Mouse (Mus musculus) heart, embryonic 16.5 days (tissue): ENCODE data around the gene Rab35. TPM values are rescaled to one million over a fixed set of nuclear protein-coding genes. Genes with fewer than 3 reads are reported as not detected.

Source experiments
- ATAC-seq: fragments of 200-750 bp; cut with Nextera tagmentation; replicated peaks from 2 replicates; pipeline ENCODE4 v1.8.0; 2017; ENCODE audit warnings: moderate number of reproducible peaks; ENCODE audit not compliant: insufficient read depth, low FRiP score; ENCODE audit errors: extremely low read depth
- H3K27ac ChIP-seq: fragments of 300-500 bp; sonication (generic); 2 replicates; pipeline ENCODE4 v1.5.1; 2014; ENCODE audit warnings: mild to moderate bottlenecking, low read length, control low read depth, moderate library complexity
- H3K27me3 ChIP-seq: fragments of 300-500 bp; sonication (generic); 2 replicates; pipeline ENCODE4 v1.6.1; 2014; ENCODE audit warnings: low read length, mixed read lengths; ENCODE audit not compliant: control insufficient read depth, insufficient read depth
- H3K36me3 ChIP-seq: fragments of 300-500 bp; sonication (generic); 2 replicates; pipeline ENCODE4 v1.6.1; 2014; ENCODE audit not compliant: control insufficient read depth, insufficient read depth
- H3K4me1 ChIP-seq: fragments of 300-500 bp; sonication (generic); 2 replicates; pipeline ENCODE4 v1.6.1; 2014; ENCODE audit warnings: low read length, mixed read lengths; ENCODE audit not compliant: control insufficient read depth, insufficient read depth
- H3K4me2 ChIP-seq: fragments of 300-500 bp; sonication (generic); 2 replicates; pipeline ENCODE4 v1.6.1; 2014; ENCODE audit warnings: low read depth, mild to moderate bottlenecking, control low read depth, low read length
- H3K4me3 ChIP-seq: fragments of 300-500 bp; sonication (generic); 2 replicates; pipeline ENCODE4 v1.5.1; 2014; ENCODE audit warnings: mild to moderate bottlenecking, control low read depth, low read length
- H3K9ac ChIP-seq: fragments of 300-500 bp; sonication (generic); 2 replicates; pipeline ENCODE4 v1.6.1; 2014; ENCODE audit warnings: low read length, control low read depth
- H3K9me3 ChIP-seq: fragments of 300-500 bp; sonication (generic); replicated peaks from 2 replicates; pipeline ENCODE4 v1.6.1; 2016; ENCODE audit warnings: low read length; ENCODE audit not compliant: control insufficient read depth
- WGBS: fragments of 180-500 bp; shearing (Covaris S2); extraction: QIAGEN DNeasy Blood & Tissue Kit; methylation state at CpG from one replicate; pipeline ENCODE4 v1.1.7; 2014; 5-methylcytosine and 5-hydroxymethylcytosine counted together
- polyA plus RNA-seq: library from polyadenylated mRNA; unstranded; fragments of >200 nt; fragmentation: Nextera tagmentation; extraction: Ambion mirVana; gene quantifications from 2 replicates; pipeline ENCODE4 v1.2.1, GENCODE M21; 2015

Rab35 gene
- 11.0 and 17.5 TPM in 2 replicates for polyA plus RNA-seq

DNA sequence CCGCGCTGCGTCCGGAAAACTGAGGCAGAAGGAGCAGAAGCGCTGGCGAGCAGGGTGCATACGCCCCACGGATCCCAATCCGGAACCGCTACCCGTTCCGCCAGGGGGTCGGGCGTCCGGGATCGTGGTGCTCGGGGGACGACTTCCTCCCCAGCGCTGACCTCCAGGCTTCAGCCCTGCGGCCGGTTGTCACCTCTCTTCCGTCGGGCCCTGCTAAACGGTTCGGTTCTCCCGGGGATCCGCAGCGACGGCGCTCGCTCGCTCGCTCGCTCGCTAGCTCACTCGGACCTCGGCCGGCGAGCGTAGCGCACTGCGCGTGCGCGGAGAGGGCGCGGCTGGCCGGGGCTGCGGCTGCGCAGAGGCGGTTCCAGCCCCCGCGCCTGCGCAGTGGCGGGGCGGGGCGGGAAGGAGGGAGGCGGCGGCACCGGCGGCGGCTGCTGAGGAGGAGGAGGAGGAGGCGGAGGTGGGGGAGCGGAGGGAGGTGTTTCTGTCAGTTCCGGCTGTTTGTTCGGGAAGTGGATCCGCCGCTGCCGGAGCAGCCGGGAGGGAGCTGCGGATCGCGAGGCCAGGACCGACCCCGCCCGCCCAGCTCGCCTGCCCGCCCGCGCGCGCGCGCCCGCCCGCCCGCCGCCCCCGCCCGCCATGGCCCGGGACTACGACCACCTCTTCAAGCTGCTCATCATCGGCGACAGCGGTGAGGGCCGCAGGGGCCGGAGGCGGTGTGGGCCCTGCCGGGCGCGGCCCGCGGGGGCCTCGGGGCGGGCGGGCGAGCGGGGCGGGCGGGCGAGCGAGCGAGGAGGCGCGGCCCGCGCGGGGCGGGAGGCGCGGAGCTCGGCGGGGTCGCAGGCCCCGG is at the start of gene Rab35:
Gene Rab35, plus strand, starts transcription at position 404 of the 853 bp plus-strand sequence.
- peak within 1 kb of the TSS; percentile 88 for H3K27ac ChIP-seq
- no peaks in the 10 kb centered on the region for H3K9me3 ChIP-seq
- peak within 1 kb of the TSS; percentile 94 for H3K4me3 ChIP-seq
- peak within 1 kb of the TSS; percentile 86 for H3K4me2 ChIP-seq
- H3K36me3 ChIP-seq, result no peaks in the 10 kb centered on the region
- no peaks in the 10 kb centered on the region for H3K27me3 ChIP-seq
- peaks cover 26% of the 10 kb centered on the region for H3K4me1 ChIP-seq
- peak within 1 kb of the TSS; percentile 94 for H3K9ac ChIP-seq
- ATAC-seq, result peak; percentile 94
- under 1% methylated on average over 61 of the region's 125 CpGs for WGBS

DNA sequence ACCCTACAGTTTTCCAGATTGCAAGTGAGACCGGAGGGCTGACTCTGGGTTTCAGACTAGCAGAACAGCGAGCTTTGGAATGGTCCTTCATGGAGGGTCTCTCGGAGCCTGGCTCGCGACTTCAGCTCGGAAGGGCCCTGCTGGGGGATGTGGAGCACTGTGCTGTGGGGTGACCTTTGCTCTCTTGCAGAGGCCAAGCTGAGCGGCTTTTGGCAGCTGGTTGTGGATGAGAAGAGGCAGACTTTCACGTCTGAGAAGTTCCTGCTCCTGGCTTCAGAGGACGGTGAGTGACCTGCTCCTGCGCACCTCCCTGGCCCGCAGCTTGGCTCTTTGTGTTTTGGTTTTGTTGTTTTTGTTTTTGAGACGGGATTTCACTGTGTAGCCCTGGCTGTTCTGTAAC is 46.1 kb upstream of the Rab35 start:
- WGBS, result 89% methylated on average over 12 of the region's 12 CpGs
- ATAC-seq, result no peak
- H3K9me3 ChIP-seq, result peaks cover 6% of the 10 kb centered on the region
- H3K9ac ChIP-seq, result no peak overlapping the region
- no peak overlapping the region for H3K4me3 ChIP-seq
- no peaks in the 10 kb centered on the region for H3K4me1 ChIP-seq
- H3K27me3 ChIP-seq, result no peaks in the 10 kb centered on the region
- peaks cover 79% of the 10 kb centered on the region for H3K36me3 ChIP-seq
- no peak overlapping the region for H3K4me2 ChIP-seq
- no peak overlapping the region for H3K27ac ChIP-seq

DNA sequence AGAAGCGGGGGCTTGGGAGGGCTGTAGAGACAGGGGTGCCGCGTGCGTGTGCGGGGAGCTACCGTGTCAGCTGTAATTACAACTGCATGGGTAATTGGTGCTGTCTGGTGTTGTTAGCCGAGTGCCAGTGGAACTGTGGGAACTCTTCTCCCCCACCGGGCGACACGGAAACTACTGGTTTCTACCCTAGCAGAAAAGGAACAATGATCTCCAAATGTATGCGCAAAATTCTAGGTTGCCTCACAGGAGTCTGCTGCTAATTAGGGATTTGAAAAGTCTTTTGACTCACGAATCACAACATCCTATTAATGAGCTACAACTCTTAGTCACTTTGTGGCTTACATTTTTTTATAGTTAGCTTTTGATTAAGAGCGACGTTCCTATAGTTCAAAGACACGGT is 45.5 kb upstream of the Rab35 start:
- no peaks in the 10 kb centered on the region for H3K4me1 ChIP-seq
- H3K36me3 ChIP-seq, result peaks cover 79% of the 10 kb centered on the region
- no peak overlapping the region for H3K9ac ChIP-seq
- H3K9me3 ChIP-seq, result peaks cover 6% of the 10 kb centered on the region
- no peaks in the 10 kb centered on the region for H3K27me3 ChIP-seq
- 94% methylated on average over 15 of the region's 15 CpGs for WGBS
- ATAC-seq, result no peak
- H3K4me3 ChIP-seq, result no peak overlapping the region
- H3K27ac ChIP-seq, result no peak overlapping the region
- H3K4me2 ChIP-seq, result no peak overlapping the region

DNA sequence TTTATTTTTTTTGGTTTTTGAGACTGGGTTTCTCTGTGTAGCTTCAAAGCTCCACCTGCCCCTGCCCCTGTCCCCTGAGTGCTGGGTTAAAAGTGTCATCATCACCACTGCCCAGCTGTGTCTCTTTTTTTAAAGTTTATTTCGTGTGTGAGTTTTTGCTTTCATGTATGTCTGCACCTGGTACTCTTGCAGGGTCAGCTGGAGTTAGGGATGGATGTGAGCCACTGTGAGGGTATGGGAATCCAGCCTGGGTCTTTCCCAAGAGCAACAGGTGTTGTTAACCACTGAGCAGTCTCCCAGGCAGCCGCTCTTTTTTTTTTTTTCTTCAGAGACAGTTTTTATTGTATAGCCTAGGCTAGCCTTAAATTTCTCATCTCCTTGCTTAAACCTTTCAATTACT is 44.9 kb upstream of the Rab35 start:
- 85% methylated on average over 2 of the region's 2 CpGs for WGBS
- ATAC-seq, result no peak

DNA sequence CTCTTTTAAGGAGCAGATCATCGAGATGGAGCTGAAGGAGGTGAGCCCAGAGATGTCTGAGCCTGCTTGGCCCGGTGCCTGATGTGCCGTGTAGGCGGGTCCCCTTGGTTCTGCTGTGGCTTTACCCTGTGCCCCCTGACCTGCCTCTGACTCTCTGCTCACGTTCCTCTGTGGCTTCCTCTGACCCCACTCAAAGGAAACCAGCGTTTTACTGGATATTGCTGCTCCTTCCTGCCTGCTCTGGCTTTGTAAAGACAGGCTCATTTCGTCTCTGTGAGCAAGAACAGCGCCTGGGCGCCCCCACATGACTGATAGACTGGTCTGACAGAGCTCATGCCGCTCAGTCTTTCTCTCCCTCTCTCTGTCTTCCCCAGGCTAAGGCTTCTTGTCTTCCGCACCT is 40.7 kb upstream of the Rab35 start:
- H3K4me3 ChIP-seq, result no peak overlapping the region
- 0 out of 2 replicates have a peak, but pooled peaks have one; percentile 43 for ATAC-seq
- peaks cover 74% of the 10 kb centered on the region for H3K36me3 ChIP-seq
- WGBS, result 74% methylated on average over 11 of the region's 11 CpGs
- H3K27ac ChIP-seq, result no peak overlapping the region
- no peak overlapping the region for H3K4me2 ChIP-seq
- H3K27me3 ChIP-seq, result no peaks in the 10 kb centered on the region
- no peaks in the 10 kb centered on the region for H3K9me3 ChIP-seq
- peaks cover 2% of the 10 kb centered on the region; the same call in 1 of the 2 replicates for H3K4me1 ChIP-seq
- no peak overlapping the region for H3K9ac ChIP-seq

More for the DNA sequence above, 44.9 kb upstream of the Rab35 start:
- H3K4me3 ChIP-seq, result no peak overlapping the region
- peaks cover 6% of the 10 kb centered on the region for H3K9me3 ChIP-seq
- no peaks in the 10 kb centered on the region for H3K27me3 ChIP-seq
- H3K4me2 ChIP-seq, result no peak overlapping the region
- H3K9ac ChIP-seq, result no peak overlapping the region
- H3K4me1 ChIP-seq, result no peaks in the 10 kb centered on the region
- peaks cover 79% of the 10 kb centered on the region for H3K36me3 ChIP-seq
- no peak overlapping the region for H3K27ac ChIP-seq

DNA sequence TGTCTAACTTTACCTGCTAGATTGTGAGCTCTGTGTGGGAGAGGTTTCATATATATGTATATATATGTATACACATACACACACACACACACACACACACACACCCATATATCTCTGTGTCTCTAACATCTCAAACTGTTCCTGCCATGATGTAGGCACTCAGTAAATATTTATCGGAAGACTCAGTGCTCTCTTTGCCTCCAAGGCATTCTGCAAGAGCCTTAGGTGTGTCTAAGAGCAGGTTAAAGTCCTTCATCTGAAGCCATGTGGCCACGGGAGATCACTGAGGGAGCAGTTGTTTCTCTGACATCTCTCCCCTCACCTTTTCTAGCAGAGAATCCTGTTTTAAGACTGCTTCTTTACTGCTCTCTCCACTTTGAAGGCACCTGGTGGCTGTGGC is 40.2 kb upstream of the Rab35 start:
- no peaks in the 10 kb centered on the region for H3K9me3 ChIP-seq
- no peak overlapping the region for H3K9ac ChIP-seq
- H3K4me3 ChIP-seq, result no peak overlapping the region
- no peak overlapping the region for H3K4me2 ChIP-seq
- no peak overlapping the region for H3K27ac ChIP-seq
- WGBS, result 93% methylated on average over 2 of the region's 2 CpGs
- peaks cover 69% of the 10 kb centered on the region for H3K36me3 ChIP-seq
- no peak for ATAC-seq
- H3K4me1 ChIP-seq, result peaks cover 2% of the 10 kb centered on the region; the same call in 1 of the 2 replicates
- H3K27me3 ChIP-seq, result no peaks in the 10 kb centered on the region

DNA sequence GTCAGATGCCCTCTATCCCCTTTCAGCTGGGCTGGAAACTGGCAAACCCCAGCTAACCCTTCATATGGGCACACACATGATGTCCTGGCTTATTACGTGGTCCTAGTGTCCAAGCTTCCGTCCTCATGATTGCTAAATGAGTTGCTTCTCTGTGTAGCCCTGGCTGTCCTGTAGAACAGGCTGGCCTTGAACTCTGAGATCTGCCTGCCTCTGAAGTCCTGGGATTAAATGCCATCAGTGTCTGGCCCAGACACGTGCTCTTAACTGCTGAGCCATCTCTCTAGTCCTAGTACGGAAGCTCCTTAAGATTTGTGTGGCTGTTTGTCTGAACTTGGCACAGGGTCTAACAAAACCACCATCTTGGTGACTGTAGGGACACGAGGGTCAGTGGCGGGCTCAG is 28.1 kb upstream of the Rab35 start:
- WGBS, result 95% methylated on average over 6 of the region's 6 CpGs
- Histone ChIP-seq H3K4me3 (no peak overlapping the region), H3K4me1 (no peaks in the 10 kb centered on the region), H3K36me3 (peaks cover 63% of the 10 kb centered on the region), H3K4me2 (no peak overlapping the region), H3K27ac (no peak overlapping the region), H3K27me3 (no peaks in the 10 kb centered on the region), H3K9me3 (no peaks in the 10 kb centered on the region), H3K9ac (no peak overlapping the region)
- ATAC-seq, result no peak

DNA sequence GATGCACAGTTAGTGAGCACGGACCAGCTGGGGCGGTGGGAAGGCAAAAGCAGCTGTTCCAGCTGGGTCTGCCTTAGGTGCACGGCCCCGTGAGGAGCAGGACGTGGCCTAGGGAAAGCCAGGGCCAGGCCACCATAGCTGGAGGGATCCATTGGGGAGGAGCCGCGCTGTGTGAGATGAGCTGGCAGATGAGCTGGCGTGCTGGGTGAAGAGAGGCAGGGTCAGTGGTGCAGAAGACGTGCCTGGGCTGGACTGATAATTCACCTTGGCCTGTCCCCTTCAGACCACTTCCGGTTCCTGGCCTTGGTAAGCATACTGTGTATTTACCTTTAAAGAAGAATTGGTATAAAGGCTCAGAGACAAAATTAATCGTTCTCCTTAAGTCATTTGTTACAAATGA is 20.1 kb upstream of the Rab35 start:
- no peaks in the 10 kb centered on the region for H3K9me3 ChIP-seq
- no peaks in the 10 kb centered on the region for H3K4me1 ChIP-seq
- no peaks in the 10 kb centered on the region for H3K27me3 ChIP-seq
- WGBS, result 91% methylated on average over 11 of the region's 11 CpGs
- no peak overlapping the region for H3K4me3 ChIP-seq
- H3K9ac ChIP-seq, result no peak overlapping the region
- no peak for ATAC-seq
- H3K36me3 ChIP-seq, result peaks cover 84% of the 10 kb centered on the region
- H3K4me2 ChIP-seq, result no peak overlapping the region
- no peak overlapping the region for H3K27ac ChIP-seq

DNA sequence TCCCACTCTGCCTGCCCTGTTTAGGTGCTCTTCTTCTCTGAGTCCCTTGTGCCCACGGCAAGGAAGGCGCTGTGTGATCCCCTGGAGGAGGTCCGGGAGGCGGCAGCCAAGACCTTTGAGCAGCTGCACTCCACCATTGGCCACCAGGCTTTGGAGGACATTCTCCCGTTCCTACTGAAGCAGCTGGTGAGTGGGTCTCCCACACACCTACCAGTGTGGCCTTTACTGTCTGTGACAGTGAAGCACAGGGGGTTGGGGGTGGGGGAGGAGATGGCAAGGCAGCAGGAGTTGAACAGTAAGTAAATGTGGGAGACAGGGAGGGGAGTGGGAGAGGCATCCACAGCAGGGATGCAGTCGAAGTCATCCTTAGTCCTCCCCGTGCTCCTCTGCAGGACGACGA is 18.4 kb upstream of the Rab35 start:
- Histone ChIP-seq H3K4me2 (no peak overlapping the region), H3K9ac (no peak overlapping the region), H3K9me3 (no peaks in the 10 kb centered on the region), H3K27me3 (no peaks in the 10 kb centered on the region), H3K4me3 (no peak overlapping the region), H3K27ac (no peak overlapping the region), H3K36me3 (peaks cover 90% of the 10 kb centered on the region), H3K4me1 (no peaks in the 10 kb centered on the region)
- WGBS, result 89% methylated on average over 9 of the region's 9 CpGs
- no peak for ATAC-seq
